Mouse (Mus musculus) forebrain, postnatal 0 days (tissue): Measurements from ENCODE around the gene Klf4. TPM values are rescaled to one million over a fixed set of nuclear protein-coding genes. Genes with fewer than 3 reads are reported as not detected.

ENCODE experiments used
- ATAC-seq: fragments of 200-750 bp; cut with Nextera tagmentation; 2 replicates; pipeline ENCODE4 v1.8.0; 2017; ENCODE audit warnings: mild to moderate bottlenecking, moderate library complexity
- DNase-seq: peaks from one replicate; pipeline ENCODE4 v3.0.0-alpha.2; 2015
- H3K27ac ChIP-seq: fragments of 300-500 bp; sonication (generic); 2 replicates; pipeline ENCODE4 v1.5.1; 2014; ENCODE audit warnings: low read depth, mild to moderate bottlenecking, antibody characterized with exemption, low read length, moderate library complexity, mixed read lengths
- H3K27me3 ChIP-seq: fragments of 300-500 bp; sonication (generic); 2 replicates; pipeline ENCODE4 v1.6.1; 2014; ENCODE audit warnings: mild to moderate bottlenecking, low read length, mixed read lengths; ENCODE audit not compliant: insufficient read depth
- H3K36me3 ChIP-seq: fragments of 300-500 bp; sonication (generic); 2 replicates; pipeline ENCODE4 v1.6.1; 2014; ENCODE audit warnings: mild to moderate bottlenecking, moderate library complexity; ENCODE audit not compliant: insufficient read depth
- H3K4me1 ChIP-seq: fragments of 300-500 bp; sonication (generic); 2 replicates; pipeline ENCODE4 v1.6.1; 2014; ENCODE audit warnings: antibody characterized with exemption; ENCODE audit not compliant: insufficient read depth
- H3K4me2 ChIP-seq: fragments of 300-500 bp; sonication (generic); 2 replicates; pipeline ENCODE4 v1.6.1; 2014; ENCODE audit warnings: low read depth, mild to moderate bottlenecking, moderate library complexity
- H3K4me3 ChIP-seq: fragments of 300-500 bp; sonication (generic); 2 replicates; pipeline ENCODE4 v1.5.1; 2014; ENCODE audit warnings: low read depth, low read length, mixed read lengths
- H3K9ac ChIP-seq: fragments of 300-500 bp; sonication (generic); 2 replicates; pipeline ENCODE4 v1.6.1; 2014; ENCODE audit warnings: mild to moderate bottlenecking
- H3K9me3 ChIP-seq: fragments of 300-500 bp; sonication (generic); 2 replicates; pipeline ENCODE4 v1.6.1; 2016; ENCODE audit warnings: low read length
- CTCF ChIP-seq: sonication (generic); IDR thresholded peaks from 2 replicates; pipeline ENCODE4 v1.5.1; 2016; ENCODE audit warnings: antibody characterized with exemption, control low read depth, low read depth
- WGBS: fragments of 180-500 bp; shearing (Covaris S2); extraction: QIAGEN DNeasy Blood & Tissue Kit; methylation state at CpG from one replicate; pipeline ENCODE4 v1.1.7; 2014; 5-methylcytosine and 5-hydroxymethylcytosine counted together
- polyA plus RNA-seq: library from polyadenylated mRNA; unstranded; fragments of >200 nt; fragmentation: Nextera tagmentation; extraction: Ambion mirVana; gene quantifications from 2 replicates; pipeline ENCODE4 v1.2.1, GENCODE M21; 2015
- total RNA-seq: library from RNA; depleted of rRNA; stranded (reverse); fragments of >200 nt; gene quantifications from 2 replicates; pipeline ENCODE4 v1.2.3, GENCODE M21; 2014

Gene Klf4
- total and polyA plus RNA-seq, 2 experiments from 2014 or later, result 3.4 to 10.3 TPM

GRCm38 (mm10) chr4:55526247-55527115 lies 5.8 kb downstream of the Klf4 start:
- H3K4me3 ChIP-seq, result no peak overlapping the region
- DNase-seq (peak; percentile 81), ATAC-seq (peak; percentile 70)
- no peak overlapping the region for H3K27ac ChIP-seq
- WGBS, result 79% methylated on average over 5 of the region's 5 CpGs
- H3K4me2 ChIP-seq, result no peak overlapping the region
- H3K9me3 ChIP-seq, result no peaks in the 10 kb centered on the region
- TF ChIP-seq CTCF, result peak; percentile 73
- H3K4me1 ChIP-seq, result 0 out of 2 replicates have a peak, but pooled peaks cover 3% of the 10 kb centered on the region
- no peak overlapping the region for H3K9ac ChIP-seq
- H3K27me3 ChIP-seq, result peaks cover 15% of the 10 kb centered on the region
- H3K36me3 ChIP-seq, result no peaks in the 10 kb centered on the region

GRCm38 (mm10) chr4:55523921-55524320 lies 8.3 kb downstream of the Klf4 start:
- H3K9me3 ChIP-seq, result no peaks in the 10 kb centered on the region
- H3K4me2 ChIP-seq, result no peak overlapping the region
- TF ChIP-seq CTCF, result no peak
- no peak for ATAC-seq
- no peaks in the 10 kb centered on the region for H3K36me3 ChIP-seq
- no peak overlapping the region for H3K27ac ChIP-seq
- 78% methylated on average over 4 of the region's 4 CpGs for WGBS
- H3K27me3 ChIP-seq, result no peaks in the 10 kb centered on the region
- no peak for DNase-seq
- H3K9ac ChIP-seq, result no peak overlapping the region
- no peak overlapping the region for H3K4me3 ChIP-seq
- no peaks in the 10 kb centered on the region for H3K4me1 ChIP-seq

DNA sequence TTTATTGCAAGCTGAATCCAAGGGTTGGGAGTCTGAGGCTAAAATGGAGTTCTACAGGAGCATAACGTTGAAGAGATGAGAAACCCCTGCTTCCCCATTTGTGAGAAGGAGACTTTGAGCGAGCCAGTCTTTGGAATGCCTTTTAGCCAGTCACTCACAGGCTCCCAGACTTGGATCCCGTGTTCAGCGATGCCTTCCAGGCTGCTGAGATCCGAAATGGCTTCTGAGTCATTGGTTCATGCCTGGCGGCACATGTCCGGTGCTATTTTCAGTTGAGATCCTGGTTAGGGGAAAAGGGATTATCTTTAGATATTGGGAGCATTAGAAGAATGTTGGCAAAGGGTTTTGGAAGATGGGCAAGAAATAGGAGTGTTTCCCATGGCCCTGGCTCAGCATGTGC lies 14.8 kb downstream of the Klf4 start:
- H3K4me2 ChIP-seq, result no peak overlapping the region
- H3K4me3 ChIP-seq, result no peak overlapping the region
- H3K9ac ChIP-seq, result no peak overlapping the region
- no peaks in the 10 kb centered on the region for H3K36me3 ChIP-seq
- DNase-seq (no peak), ATAC-seq (no peak)
- H3K4me1 ChIP-seq, result no peaks in the 10 kb centered on the region
- no peak for TF ChIP-seq CTCF
- H3K27ac ChIP-seq, result no peak overlapping the region
- no peaks in the 10 kb centered on the region for H3K9me3 ChIP-seq
- no peaks in the 10 kb centered on the region for H3K27me3 ChIP-seq
- WGBS, result 87% methylated on average over 7 of the region's 7 CpGs

- H3K4me2 ChIP-seq, result no peak overlapping the region
- no peaks in the 10 kb centered on the region for H3K9me3 ChIP-seq
- ATAC-seq (no peak), DNase-seq (no peak)
- no peak overlapping the region for H3K27ac ChIP-seq
- H3K4me3 ChIP-seq, result no peak overlapping the region
- H3K4me1 ChIP-seq, result no peaks in the 10 kb centered on the region
- no peak overlapping the region for H3K9ac ChIP-seq
- no peaks in the 10 kb centered on the region for H3K36me3 ChIP-seq
- H3K27me3 ChIP-seq, result no peaks in the 10 kb centered on the region
- no peak for TF ChIP-seq CTCF
- WGBS, result 91% methylated on average over 8 of the region's 8 CpGs
Observed at GRCm38 (mm10) chr4:55516048-55516447, 16.2 kb downstream of the Klf4 start.

DNA sequence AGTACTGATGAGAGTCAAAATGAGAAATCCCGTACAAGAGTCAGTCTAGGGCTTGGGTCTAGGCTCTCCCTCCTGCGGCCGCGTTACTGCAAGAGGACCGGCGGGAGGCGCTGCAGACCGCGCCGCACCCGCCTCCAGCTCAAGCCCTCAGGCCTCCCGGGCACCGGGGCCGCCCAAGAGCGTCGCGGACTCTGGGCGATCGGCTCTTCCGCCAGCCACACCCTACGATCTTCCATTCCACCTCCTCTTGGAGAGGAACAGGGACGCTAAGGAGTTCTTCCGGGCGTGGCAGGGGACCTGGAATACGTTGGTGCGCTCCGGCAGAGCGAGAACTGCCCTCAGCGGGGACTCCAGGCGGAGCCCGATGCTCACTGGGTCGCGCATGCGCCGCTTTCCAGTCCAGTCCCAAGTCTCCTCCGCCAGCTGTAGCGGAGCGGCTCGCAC lies 17.5 kb downstream of the Klf4 start:
- H3K4me3 ChIP-seq, result peak overlapping the region; percentile 58
- WGBS, result under 1% methylated on average over 39 of the region's 39 CpGs
- ATAC-seq (peak; percentile 98), DNase-seq (peak; percentile 91)
- TF ChIP-seq CTCF, result peak; percentile 88
- H3K9ac ChIP-seq, result peak overlapping the region; percentile 67
- no peaks in the 10 kb centered on the region for H3K9me3 ChIP-seq
- H3K4me1 ChIP-seq, result no peaks in the 10 kb centered on the region
- H3K27me3 ChIP-seq, result no peaks in the 10 kb centered on the region
- no peaks in the 10 kb centered on the region for H3K36me3 ChIP-seq
- H3K27ac ChIP-seq, result no peak overlapping the region
- H3K4me2 ChIP-seq, result peak overlapping the region; percentile 80

DNA sequence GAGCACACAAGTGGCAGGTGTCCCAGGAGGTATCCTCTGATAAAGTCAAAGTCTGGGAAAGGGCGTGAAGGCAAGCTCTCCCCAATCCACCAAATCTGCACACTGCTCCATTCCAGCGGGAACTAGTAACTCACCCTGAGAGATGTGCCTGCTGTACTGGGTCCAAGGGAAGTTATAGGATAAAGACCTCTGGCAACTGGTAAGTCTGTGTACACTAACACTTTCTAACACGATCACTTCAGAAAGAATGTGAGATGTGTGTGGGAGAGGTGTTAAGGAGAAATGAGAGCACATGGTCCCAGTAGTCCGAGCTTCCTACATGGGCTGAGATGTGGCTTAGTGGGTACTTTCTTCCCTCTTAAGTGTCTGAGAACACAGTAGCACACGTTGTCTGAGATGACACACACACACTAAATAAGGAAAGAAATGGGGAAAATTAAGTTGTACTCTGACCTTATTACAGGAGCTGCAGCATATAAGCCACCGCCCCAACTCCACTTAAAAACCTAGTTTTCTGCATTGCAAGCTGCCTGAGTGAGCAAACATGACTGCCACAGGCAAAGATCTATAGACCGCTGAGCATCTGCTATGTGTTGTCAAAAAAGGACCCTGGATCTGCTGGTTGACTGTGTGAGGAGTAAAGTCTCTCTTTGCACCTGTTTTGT lies 18.5 kb downstream of the Klf4 start:
- no peaks in the 10 kb centered on the region for H3K27me3 ChIP-seq
- no peak overlapping the region for H3K27ac ChIP-seq
- ATAC-seq (no peak), DNase-seq (no peak)
- H3K36me3 ChIP-seq, result no peaks in the 10 kb centered on the region
- no peaks in the 10 kb centered on the region for H3K9me3 ChIP-seq
- no peak for TF ChIP-seq CTCF
- H3K4me2 ChIP-seq, result no peak overlapping the region
- no peak overlapping the region for H3K9ac ChIP-seq
- WGBS, result 86% methylated on average over 7 of the region's 7 CpGs
- H3K4me3 ChIP-seq, result no peak overlapping the region
- no peaks in the 10 kb centered on the region for H3K4me1 ChIP-seq

- Histone ChIP-seq H3K4me2 (no peak overlapping the region), H3K9me3 (no peaks in the 10 kb centered on the region), H3K9ac (no peak overlapping the region), H3K27ac (no peak overlapping the region), H3K36me3 (no peaks in the 10 kb centered on the region), H3K27me3 (no peaks in the 10 kb centered on the region), H3K4me1 (no peaks in the 10 kb centered on the region), H3K4me3 (no peak overlapping the region)
- no peak for TF ChIP-seq CTCF
- WGBS, result 83% methylated on average over 2 of the region's 2 CpGs
- no peak for DNase-seq
- ATAC-seq, result no peak
Observed at GRCm38 (mm10) chr4:55511389-55511788, 20.9 kb downstream of the Klf4 start.
